Mouse (Mus musculus) liver, embryonic 11.5 days (tissue): ENCODE data around the gene Adamts17. TPM values are rescaled to one million over a fixed set of nuclear protein-coding genes. Genes with fewer than 3 reads are reported as not detected.

Experiments used
- ATAC-seq: fragments of 200-750 bp; cut with Nextera tagmentation; replicated peaks from 2 replicates; pipeline ENCODE4 v1.8.0; 2017; ENCODE audit warnings: moderate number of reproducible peaks, mild to moderate bottlenecking, moderate TSS enrichment, moderate library complexity; ENCODE audit not compliant: low FRiP score
- DNase-seq: peaks from one replicate; pipeline ENCODE4 v3.0.0-alpha.2; 2017; ENCODE audit warnings: low spot score
- H3K27ac ChIP-seq: fragments of 300-500 bp; sonication (generic); 2 replicates; pipeline ENCODE4 v1.5.1; 2014; ENCODE audit warnings: mild to moderate bottlenecking, low read depth, low read length, control low read depth
- H3K27me3 ChIP-seq: fragments of 300-500 bp; sonication (generic); replicated peaks from 2 replicates; pipeline ENCODE4 v1.6.1; 2014; ENCODE audit warnings: low read length, mixed read lengths; ENCODE audit not compliant: control insufficient read depth, insufficient read depth
- H3K36me3 ChIP-seq: fragments of 300-500 bp; sonication (generic); 2 replicates; pipeline ENCODE4 v1.6.1; 2014; ENCODE audit warnings: mild to moderate bottlenecking, low read length, moderate library complexity, mixed read lengths; ENCODE audit not compliant: control insufficient read depth, insufficient read depth
- H3K4me1 ChIP-seq: fragments of 300-500 bp; sonication (generic); replicated peaks from 2 replicates; pipeline ENCODE4 v1.6.1; 2014; ENCODE audit warnings: low read length, mixed read lengths; ENCODE audit not compliant: control insufficient read depth, insufficient read depth
- H3K4me2 ChIP-seq: fragments of 300-500 bp; sonication (generic); 2 replicates; pipeline ENCODE4 v1.6.1; 2014; ENCODE audit warnings: mild to moderate bottlenecking, control low read depth, moderate library complexity
- H3K4me3 ChIP-seq: fragments of 300-500 bp; sonication (generic); 2 replicates; pipeline ENCODE4 v1.5.1; 2014; ENCODE audit warnings: low read depth, low read length, control low read depth
- H3K9ac ChIP-seq: fragments of 300-500 bp; sonication (generic); 2 replicates; pipeline ENCODE4 v1.6.1; 2014; ENCODE audit warnings: low read depth, low read length, control low read depth
- H3K9me3 ChIP-seq: fragments of 300-500 bp; sonication (generic); 2 replicates; pipeline ENCODE4 v1.6.1; 2016; ENCODE audit warnings: low read length, inconsistent platforms, mixed read lengths; ENCODE audit not compliant: control insufficient read depth
- WGBS: fragments of 180-500 bp; shearing (Covaris S2); extraction: QIAGEN DNeasy Blood & Tissue Kit; methylation state at CpG from one replicate; pipeline ENCODE4 v1.1.7; 2014; 5-methylcytosine and 5-hydroxymethylcytosine counted together
- polyA plus RNA-seq: library from polyadenylated mRNA; unstranded; fragments of >200 nt; fragmentation: Nextera tagmentation; extraction: Ambion mirVana; gene quantifications from 2 replicates; pipeline ENCODE4 v1.2.1, GENCODE M21; 2014

Gene Adamts17
- polyA plus RNA-seq, 1 experiment from 2014 or later = 1.5 TPM

DNA sequence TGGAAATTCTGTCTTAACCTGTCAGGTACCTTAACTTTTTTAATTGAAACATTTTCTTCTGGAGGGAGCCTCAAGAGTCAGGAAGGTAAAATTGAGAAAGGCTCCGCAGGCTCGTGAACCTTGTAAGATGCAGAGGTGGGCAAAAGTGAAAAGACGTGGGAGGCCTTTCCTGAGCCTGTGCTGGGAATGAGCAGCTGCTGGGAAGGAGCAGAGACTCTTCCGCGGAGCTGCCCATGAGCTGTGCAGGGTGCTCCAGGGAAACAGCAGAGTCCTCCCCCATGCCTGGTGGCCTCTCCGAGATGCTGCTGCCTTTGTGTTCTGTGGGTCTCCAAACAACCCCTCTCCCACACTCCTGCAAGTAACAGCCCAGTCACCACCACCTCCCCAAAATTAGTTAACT lies 142.1 kb downstream of the Adamts17 start:
- no peak for DNase-seq

DNA sequence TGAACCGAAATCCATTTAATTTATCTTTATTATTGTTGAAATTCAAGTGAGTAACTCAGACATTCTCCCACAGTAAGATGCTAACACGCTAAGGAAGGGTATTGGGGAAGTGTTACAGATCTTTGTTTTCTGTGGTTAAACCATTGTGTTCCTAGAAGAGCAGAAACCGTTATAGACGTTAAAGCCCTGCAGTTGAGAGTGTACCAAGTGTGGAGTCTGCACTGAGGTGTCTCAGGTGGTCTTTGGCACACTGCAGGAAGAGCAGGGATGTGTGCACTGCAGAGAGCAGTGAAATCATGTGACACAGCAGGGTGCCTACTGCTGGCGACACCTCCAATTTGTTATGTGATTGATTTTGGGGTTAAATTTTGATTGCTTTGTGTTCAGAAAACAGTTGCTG lies 142.5 kb downstream of the Adamts17 start:
- H3K27me3 ChIP-seq = no peaks in the 10 kb centered on the region
- H3K9me3 ChIP-seq = no peaks in the 10 kb centered on the region
- H3K27ac ChIP-seq = no peak overlapping the region
- H3K4me2 ChIP-seq = no peak overlapping the region
- WGBS = 59% methylated on average over 5 of the region's 5 CpGs
- no peaks in the 10 kb centered on the region for H3K4me1 ChIP-seq
- H3K4me3 ChIP-seq = no peak overlapping the region
- H3K36me3 ChIP-seq = no peaks in the 10 kb centered on the region
- no peak for ATAC-seq
- no peak for DNase-seq
- H3K9ac ChIP-seq = no peak overlapping the region

More for the DNA sequence above, 142.1 kb downstream of the Adamts17 start:
- H3K27ac ChIP-seq = no peak overlapping the region
- WGBS = 82% methylated on average over 6 of the region's 6 CpGs
- no peaks in the 10 kb centered on the region for H3K9me3 ChIP-seq
- H3K4me2 ChIP-seq = no peak overlapping the region
- no peak overlapping the region for H3K4me3 ChIP-seq
- no peak for ATAC-seq
- H3K4me1 ChIP-seq = no peaks in the 10 kb centered on the region
- no peaks in the 10 kb centered on the region for H3K27me3 ChIP-seq
- no peaks in the 10 kb centered on the region for H3K36me3 ChIP-seq
- no peak overlapping the region for H3K9ac ChIP-seq

DNA sequence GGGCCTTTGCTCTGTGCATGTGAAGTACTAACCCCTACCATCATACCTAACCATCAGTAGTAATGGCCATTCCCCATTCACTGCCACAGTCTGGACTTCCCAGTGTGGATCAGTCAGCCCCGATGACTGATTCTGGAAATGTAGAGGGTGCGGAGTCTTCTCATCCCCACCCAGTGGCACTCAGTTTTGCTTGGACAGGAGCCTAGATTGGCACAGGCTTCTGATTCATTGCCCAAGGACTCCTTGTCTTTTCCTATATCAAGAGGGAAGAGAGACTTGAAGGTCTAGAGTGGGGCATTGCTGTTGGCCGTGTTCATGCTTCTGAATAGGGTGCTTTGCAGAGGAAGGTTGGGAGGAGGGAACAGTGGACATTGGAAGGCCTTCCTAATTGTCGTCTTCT lies 148.1 kb downstream of the Adamts17 start:
- 0 out of 2 replicates have a peak, but pooled peaks cover 2% of the 10 kb centered on the region for H3K9me3 ChIP-seq
- WGBS = 92% methylated on average over 4 of the region's 4 CpGs
- H3K4me2 ChIP-seq = no peak overlapping the region
- DNase-seq = no peak
- no peaks in the 10 kb centered on the region for H3K4me1 ChIP-seq
- H3K27ac ChIP-seq = no peak overlapping the region
- ATAC-seq = no peak
- H3K4me3 ChIP-seq = no peak overlapping the region
- no peaks in the 10 kb centered on the region for H3K27me3 ChIP-seq
- no peak overlapping the region for H3K9ac ChIP-seq
- H3K36me3 ChIP-seq = no peaks in the 10 kb centered on the region

DNA sequence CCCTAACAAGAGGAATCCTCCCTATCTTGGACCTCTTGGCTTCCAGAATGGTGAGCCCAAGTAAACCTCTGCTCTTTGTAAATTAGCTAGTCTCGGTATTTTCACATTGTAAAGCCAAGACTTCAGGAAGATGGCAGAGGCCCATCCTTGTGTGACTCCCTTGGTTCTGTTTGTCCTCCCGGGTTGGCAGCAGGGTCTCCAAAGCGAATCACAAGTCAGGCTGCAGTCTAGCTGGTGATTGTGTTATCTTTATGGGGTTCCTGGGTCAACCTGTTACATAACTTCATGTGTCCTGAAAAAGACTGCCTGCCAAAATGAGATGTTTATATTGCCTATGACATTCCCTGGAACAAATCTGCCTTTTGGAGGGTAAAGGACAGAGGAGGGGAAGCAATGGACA lies 148.9 kb downstream of the Adamts17 start:
- ATAC-seq (no peak), DNase-seq (no peak)

DNA sequence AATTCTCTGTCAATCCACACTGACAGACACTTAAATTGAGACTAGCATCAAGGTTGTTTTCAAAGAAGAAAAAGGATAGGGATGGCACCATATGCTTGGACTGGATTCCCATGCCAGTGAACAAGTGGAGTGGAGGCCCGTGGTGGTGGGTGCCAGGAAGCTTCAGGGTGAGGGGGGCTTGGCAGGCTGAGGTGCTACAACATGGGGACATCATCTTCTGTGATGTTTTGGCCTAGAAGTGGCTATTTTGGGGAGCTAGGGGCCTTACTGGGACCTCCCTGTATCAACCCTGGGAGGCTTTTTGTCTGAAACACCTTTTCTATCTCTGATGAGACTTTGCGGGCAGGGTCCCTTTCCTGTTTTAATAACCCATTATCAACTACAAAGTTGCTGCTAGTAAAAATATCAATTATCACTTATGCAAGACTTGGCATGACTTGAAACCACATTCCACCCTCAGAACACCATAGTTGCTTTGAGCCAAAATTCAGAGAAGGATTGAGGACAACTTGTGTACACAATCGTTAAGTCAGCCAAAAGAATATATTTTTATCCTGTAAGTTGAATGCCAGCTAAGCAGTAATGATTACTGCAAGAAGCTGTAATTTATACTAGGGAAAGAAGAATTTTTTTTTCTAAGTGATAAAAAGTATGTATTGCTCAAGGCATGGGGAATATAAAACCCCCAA lies 150.0 kb downstream of the Adamts17 start:
- H3K36me3 ChIP-seq = no peaks in the 10 kb centered on the region
- H3K27ac ChIP-seq = no peak overlapping the region
- no peak overlapping the region for H3K4me3 ChIP-seq
- DNase-seq (no peak), ATAC-seq (no peak)
- no peaks in the 10 kb centered on the region for H3K4me1 ChIP-seq
- 0 out of 2 replicates have a peak, but pooled peaks cover 2% of the 10 kb centered on the region for H3K9me3 ChIP-seq
- no peaks in the 10 kb centered on the region for H3K27me3 ChIP-seq
- H3K4me2 ChIP-seq = no peak overlapping the region
- no peak overlapping the region for H3K9ac ChIP-seq
- 74% methylated on average over 3 of the region's 3 CpGs for WGBS

More for the DNA sequence above, 148.9 kb downstream of the Adamts17 start:
- H3K4me2 ChIP-seq = no peak overlapping the region
- H3K4me1 ChIP-seq = no peaks in the 10 kb centered on the region
- H3K36me3 ChIP-seq = no peaks in the 10 kb centered on the region
- WGBS = 81% methylated on average over 3 of the region's 3 CpGs
- H3K27me3 ChIP-seq = no peaks in the 10 kb centered on the region
- no peak overlapping the region for H3K27ac ChIP-seq
- H3K4me3 ChIP-seq = no peak overlapping the region
- 0 out of 2 replicates have a peak, but pooled peaks cover 2% of the 10 kb centered on the region for H3K9me3 ChIP-seq
- no peak overlapping the region for H3K9ac ChIP-seq

DNA sequence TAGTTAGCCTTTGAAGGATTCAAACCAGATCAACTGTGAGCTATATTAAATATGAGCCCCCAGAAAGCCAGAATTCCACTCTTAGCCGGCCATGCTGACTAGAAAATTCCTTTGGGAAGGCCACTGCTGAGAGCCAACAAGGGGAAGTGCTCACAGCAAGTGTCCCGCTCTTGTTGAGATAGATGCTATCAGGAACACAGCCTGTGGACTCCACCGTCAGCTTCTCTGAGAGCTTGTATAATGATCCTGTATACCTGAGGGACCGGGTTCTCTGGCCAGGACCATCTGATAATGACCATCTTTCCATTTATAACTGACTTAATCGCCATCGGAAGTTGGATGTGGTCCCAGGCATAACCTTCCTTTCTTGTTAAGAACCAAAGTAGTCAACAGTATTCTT lies 159.3 kb downstream of the Adamts17 start:
- Histone ChIP-seq H3K27me3 (no peaks in the 10 kb centered on the region), H3K4me3 (no peak overlapping the region), H3K4me2 (no peak overlapping the region), H3K36me3 (no peaks in the 10 kb centered on the region), H3K4me1 (no peaks in the 10 kb centered on the region), H3K9ac (no peak overlapping the region), H3K9me3 (no peaks in the 10 kb centered on the region), H3K27ac (no peak overlapping the region)
- ATAC-seq (no peak), DNase-seq (no peak)
- WGBS = 77% methylated on average over 6 of the region's 6 CpGs

DNA sequence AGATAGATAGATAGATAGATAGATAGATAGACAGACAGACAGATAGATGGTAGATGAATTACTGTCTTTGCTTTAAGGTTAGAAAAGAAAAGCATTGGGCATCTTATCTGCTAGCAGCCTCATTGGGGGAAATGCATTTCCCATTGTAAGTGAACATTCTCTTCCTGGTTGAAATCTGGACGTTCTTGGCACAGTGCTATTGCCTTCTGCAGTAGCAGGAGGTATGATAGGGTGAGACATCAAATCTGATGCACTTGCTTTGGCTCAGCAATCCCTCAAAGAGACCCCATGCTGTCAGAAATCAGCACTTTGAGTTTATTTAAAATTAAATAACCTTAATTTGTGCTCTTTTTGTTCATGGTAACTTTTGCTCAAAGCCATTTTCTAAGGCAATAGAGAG lies 164.1 kb downstream of the Adamts17 start:
- H3K9me3 ChIP-seq = no peaks in the 10 kb centered on the region
- no peaks in the 10 kb centered on the region for H3K4me1 ChIP-seq
- 47% methylated on average over 1 of the region's 1 CpGs for WGBS
- no peak overlapping the region for H3K4me3 ChIP-seq
- no peak overlapping the region for H3K4me2 ChIP-seq
- no peak for ATAC-seq
- no peaks in the 10 kb centered on the region for H3K27me3 ChIP-seq
- H3K27ac ChIP-seq = no peak overlapping the region
- H3K36me3 ChIP-seq = no peaks in the 10 kb centered on the region
- no peak overlapping the region for H3K9ac ChIP-seq
- DNase-seq = no peak

DNA sequence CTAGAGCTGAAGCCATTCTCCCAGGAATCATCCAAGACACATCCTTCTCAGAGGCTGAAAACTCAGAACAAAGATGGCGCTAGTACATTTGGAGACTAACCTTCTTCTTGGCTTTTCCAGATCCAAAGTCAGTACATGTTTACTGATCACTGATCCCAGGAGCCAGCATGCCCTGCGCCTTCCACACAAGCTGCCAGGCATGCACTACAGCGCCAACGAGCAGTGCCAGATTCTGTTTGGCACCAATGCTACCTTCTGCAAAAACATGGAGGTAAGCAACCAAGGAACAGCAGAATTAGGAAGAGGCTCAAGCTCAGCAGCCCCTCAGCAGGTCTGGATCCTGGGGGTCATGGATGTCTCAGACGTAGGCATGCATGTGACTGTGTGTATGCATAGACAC lies 164.7 kb downstream of the Adamts17 start:
- Histone ChIP-seq H3K9me3 (0 out of 2 replicates have a peak, but pooled peaks cover 2% of the 10 kb centered on the region), H3K27me3 (no peaks in the 10 kb centered on the region), H3K4me3 (no peak overlapping the region), H3K4me2 (no peak overlapping the region), H3K36me3 (no peaks in the 10 kb centered on the region), H3K9ac (no peak overlapping the region), H3K4me1 (no peaks in the 10 kb centered on the region), H3K27ac (no peak overlapping the region)
- no peak for ATAC-seq
- DNase-seq = no peak
- WGBS = 91% methylated on average over 5 of the region's 5 CpGs

DNA sequence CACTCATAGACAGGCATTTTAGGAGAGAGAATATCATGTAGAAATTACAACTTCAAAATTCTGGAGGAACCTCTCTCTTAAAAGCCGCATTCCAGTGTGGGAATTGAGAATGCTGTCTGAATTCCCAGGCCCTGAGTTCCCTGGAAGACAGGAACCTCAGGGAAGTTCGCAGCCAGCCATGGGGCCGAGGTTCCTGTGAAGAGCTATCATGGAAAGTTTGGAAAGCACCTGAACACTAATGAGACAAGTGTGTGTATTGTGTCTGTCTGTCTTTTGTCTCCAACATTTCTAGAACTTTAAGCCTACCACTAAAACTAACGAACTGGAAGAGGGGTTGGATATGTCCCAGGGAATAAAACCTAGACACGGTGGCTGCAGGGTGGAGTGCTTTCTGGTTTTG lies 170.3 kb downstream of the Adamts17 start:
- Histone ChIP-seq H3K9me3 (0 out of 2 replicates have a peak, but pooled peaks cover 2% of the 10 kb centered on the region), H3K36me3 (no peaks in the 10 kb centered on the region), H3K4me1 (peaks cover 2% of the 10 kb centered on the region; the same call in 1 of the 2 replicates), H3K4me2 (no peak overlapping the region), H3K27ac (no peak overlapping the region), H3K9ac (no peak overlapping the region), H3K27me3 (no peaks in the 10 kb centered on the region), H3K4me3 (no peak overlapping the region)
- ATAC-seq (no peak), DNase-seq (no peak)
- WGBS = 81% methylated on average over 5 of the region's 5 CpGs
